Mouse (Mus musculus): ENCODE measurements around the gene Fto. TPM values are rescaled to one million over a fixed set of nuclear protein-coding genes. Genes with fewer than 3 reads are reported as not detected.

Gene Fto
- polyA plus RNA-seq, 1 experiment from 2014 or later = 81.7 TPM

- H3K36me3 ChIP-seq = peaks cover 10% of the 10 kb centered on the region; the same call in 1 of the 2 replicates
- no peak for DNase-seq (ENCODE audit: low spot score)
- no peaks in the 10 kb centered on the region for H3K9me3 ChIP-seq
- peaks cover 29% of the 10 kb centered on the region for H3K4me1 ChIP-seq
- 83% methylated on average over 10 of the region's 10 CpGs for WGBS
- no peak overlapping the region for H3K27ac ChIP-seq
- no peak overlapping the region for H3K4me3 ChIP-seq
- no peaks in the 10 kb centered on the region for H3K27me3 ChIP-seq (ENCODE audit: insufficient read depth, poor library complexity, severe bottlenecking)
Observed at GRCm38 (mm10) chr8:91488784-91489450, 175.6 kb downstream of the Fto start.

- no peaks in the 10 kb centered on the region for H3K9me3 ChIP-seq
- no peak for DNase-seq (ENCODE audit: low spot score)
- no peaks in the 10 kb centered on the region for H3K27me3 ChIP-seq (ENCODE audit: insufficient read depth, poor library complexity, severe bottlenecking)
- WGBS = 60% methylated on average over 5 of the region's 5 CpGs
- no peak overlapping the region for H3K4me3 ChIP-seq
- H3K27ac ChIP-seq = no peak overlapping the region
- peaks cover 37% of the 10 kb centered on the region for H3K4me1 ChIP-seq
- H3K36me3 ChIP-seq = peaks cover 6% of the 10 kb centered on the region; the same call in 1 of the 2 replicates
Observed at GRCm38 (mm10) chr8:91490065-91490464, 176.7 kb downstream of the Fto start.

DNA sequence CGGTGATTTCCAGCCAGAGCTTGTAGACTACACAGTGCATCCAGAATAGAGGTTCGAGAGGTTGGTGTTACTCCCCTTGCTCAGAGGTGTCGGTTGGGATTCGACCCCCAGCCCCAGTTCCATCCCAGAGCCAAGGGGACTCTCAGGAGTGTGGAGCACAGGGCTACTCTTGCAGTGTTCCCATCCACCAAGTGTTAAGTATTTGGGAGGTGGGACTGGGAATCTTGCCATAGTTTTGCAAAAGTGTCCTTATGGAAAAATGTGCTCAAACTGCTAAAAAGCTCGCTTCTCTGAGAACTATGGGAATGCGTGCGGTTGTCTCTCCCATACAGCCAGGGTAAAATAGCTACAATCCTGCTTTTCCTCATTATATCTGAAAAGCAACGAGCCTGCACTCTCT, 180.0 kb downstream of the Fto start:
- 76% methylated on average over 8 of the region's 8 CpGs for WGBS
- H3K27me3 ChIP-seq (ENCODE audit: insufficient read depth, poor library complexity, severe bottlenecking) = no peaks in the 10 kb centered on the region

GRCm38 (mm10) chr8:91494501-91495259, 181.4 kb downstream of the Fto start:
- Histone ChIP-seq H3K4me1 (peaks cover 46% of the 10 kb centered on the region), H3K4me3 (no peak overlapping the region), H3K36me3 (no peaks in the 10 kb centered on the region), H3K27ac (no peak overlapping the region), H3K27me3 (ENCODE audit: insufficient read depth, poor library complexity, severe bottlenecking) (no peaks in the 10 kb centered on the region), H3K9me3 (no peaks in the 10 kb centered on the region)
- WGBS = 49% methylated on average over 10 of the region's 10 CpGs
- no peak for DNase-seq (ENCODE audit: low spot score)

More for the DNA sequence above, 180.0 kb downstream of the Fto start:
- Histone ChIP-seq H3K9me3 (no peaks in the 10 kb centered on the region), H3K4me3 (no peak overlapping the region), H3K36me3 (no peaks in the 10 kb centered on the region), H3K27ac (no peak overlapping the region), H3K4me1 (peaks cover 48% of the 10 kb centered on the region)
- no peak for DNase-seq (ENCODE audit: low spot score)

DNA sequence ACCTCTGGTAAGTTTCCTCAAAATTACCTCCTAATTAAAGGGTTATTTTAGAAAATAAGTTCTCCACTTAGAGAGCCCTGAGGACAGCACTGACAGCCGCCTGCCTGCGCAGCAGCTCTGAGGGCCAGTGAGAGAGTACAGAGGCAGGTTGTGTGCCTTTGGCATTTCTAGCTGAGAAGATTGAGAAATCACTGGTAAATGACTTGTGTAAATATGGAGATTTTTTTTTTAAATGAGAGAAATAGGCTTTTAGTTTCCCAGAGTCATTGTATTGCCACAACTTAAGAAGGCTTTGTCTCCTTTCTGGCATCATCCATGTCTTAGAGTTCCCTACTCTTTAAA, 181.9 kb downstream of the Fto start:
- Histone ChIP-seq H3K4me1 (peaks cover 42% of the 10 kb centered on the region), H3K4me3 (no peak overlapping the region), H3K27me3 (ENCODE audit: insufficient read depth, poor library complexity, severe bottlenecking) (no peaks in the 10 kb centered on the region), H3K9me3 (no peaks in the 10 kb centered on the region), H3K27ac (no peak overlapping the region), H3K36me3 (no peaks in the 10 kb centered on the region)
- 55% methylated on average over 2 of the region's 2 CpGs for WGBS
- no peak for DNase-seq (ENCODE audit: low spot score)

GRCm38 (mm10) chr8:91496000-91496399, 182.7 kb downstream of the Fto start:
- no peaks in the 10 kb centered on the region for H3K27me3 ChIP-seq (ENCODE audit: insufficient read depth, poor library complexity, severe bottlenecking)

GRCm38 (mm10) chr8:91496936-91497335, 183.6 kb downstream of the Fto start:
- Histone ChIP-seq H3K9me3 (no peaks in the 10 kb centered on the region), H3K27me3 (ENCODE audit: insufficient read depth, poor library complexity, severe bottlenecking) (no peaks in the 10 kb centered on the region), H3K36me3 (no peaks in the 10 kb centered on the region), H3K4me3 (no peak overlapping the region), H3K4me1 (peaks cover 28% of the 10 kb centered on the region), H3K27ac (no peak overlapping the region)
- whole genome bisulfite sequencing = 14% methylated on average over 7 of the region's 7 CpGs
- DNase-seq (ENCODE audit: low spot score) = no peak

More at GRCm38 (mm10) chr8:91496000-91496399, 182.7 kb downstream of the Fto start:
- peaks cover 37% of the 10 kb centered on the region for H3K4me1 ChIP-seq
- H3K4me3 ChIP-seq = no peak overlapping the region
- DNase-seq (ENCODE audit: low spot score) = no peak
- no peaks in the 10 kb centered on the region for H3K36me3 ChIP-seq
- no peaks in the 10 kb centered on the region for H3K9me3 ChIP-seq
- H3K27ac ChIP-seq = no peak overlapping the region

DNA sequence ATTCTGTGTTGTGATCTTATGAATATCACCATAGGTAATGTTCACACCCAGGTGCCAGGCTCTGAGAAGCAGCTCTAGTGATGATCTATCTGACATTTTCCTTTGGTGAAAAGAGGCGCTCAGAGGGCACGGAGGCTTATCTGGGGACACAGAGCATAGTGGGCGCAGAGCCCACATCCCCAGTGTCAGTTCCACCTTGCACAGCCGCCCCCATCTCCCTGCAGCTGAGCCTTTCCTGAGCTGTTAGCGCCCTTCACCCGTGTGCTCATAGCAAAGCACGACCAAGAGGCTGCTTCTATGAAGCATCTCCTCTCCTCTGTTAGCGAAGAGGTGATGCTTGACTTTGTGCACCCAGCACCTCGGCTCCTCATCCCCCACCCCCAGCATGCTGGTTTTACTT, 185.3 kb downstream of the Fto start:
- DNase-seq (ENCODE audit: low spot score) = no peak
- Histone ChIP-seq H3K9me3 (no peaks in the 10 kb centered on the region), H3K27me3 (ENCODE audit: insufficient read depth, poor library complexity, severe bottlenecking) (no peaks in the 10 kb centered on the region)

DNA sequence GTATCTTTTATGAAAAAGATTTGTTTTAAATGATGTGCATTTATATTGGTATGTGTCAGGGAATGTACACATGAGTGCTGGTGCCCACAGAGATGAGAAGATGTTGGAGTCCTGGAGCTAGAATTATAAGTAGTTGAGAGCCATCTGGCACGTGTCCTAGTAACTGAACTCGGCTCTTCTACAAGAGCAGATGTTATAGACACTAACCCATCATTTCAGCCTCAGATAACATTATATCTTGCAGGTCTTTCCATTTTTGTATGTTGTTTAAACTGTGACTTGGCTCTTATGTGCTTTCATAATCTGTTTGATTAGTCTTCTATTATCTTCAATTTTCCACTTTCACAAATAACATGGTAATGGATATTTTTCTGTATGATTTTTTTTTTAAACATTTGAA, 186.0 kb downstream of the Fto start:
- H3K4me3 ChIP-seq = no peak overlapping the region
- no peak overlapping the region for H3K27ac ChIP-seq
- peaks cover 46% of the 10 kb centered on the region for H3K4me1 ChIP-seq
- 86% methylated on average over 2 of the region's 2 CpGs for WGBS
- H3K27me3 ChIP-seq (ENCODE audit: insufficient read depth, poor library complexity, severe bottlenecking) = no peaks in the 10 kb centered on the region
- DNase-seq (ENCODE audit: low spot score) = no peak
- H3K9me3 ChIP-seq = no peaks in the 10 kb centered on the region
- no peaks in the 10 kb centered on the region for H3K36me3 ChIP-seq

More for the DNA sequence above, 185.3 kb downstream of the Fto start:
- Histone ChIP-seq H3K4me1 (peaks cover 40% of the 10 kb centered on the region), H3K4me3 (no peak overlapping the region), H3K36me3 (no peaks in the 10 kb centered on the region), H3K27ac (no peak overlapping the region)
- WGBS = 78% methylated on average over 9 of the region's 9 CpGs

DNA sequence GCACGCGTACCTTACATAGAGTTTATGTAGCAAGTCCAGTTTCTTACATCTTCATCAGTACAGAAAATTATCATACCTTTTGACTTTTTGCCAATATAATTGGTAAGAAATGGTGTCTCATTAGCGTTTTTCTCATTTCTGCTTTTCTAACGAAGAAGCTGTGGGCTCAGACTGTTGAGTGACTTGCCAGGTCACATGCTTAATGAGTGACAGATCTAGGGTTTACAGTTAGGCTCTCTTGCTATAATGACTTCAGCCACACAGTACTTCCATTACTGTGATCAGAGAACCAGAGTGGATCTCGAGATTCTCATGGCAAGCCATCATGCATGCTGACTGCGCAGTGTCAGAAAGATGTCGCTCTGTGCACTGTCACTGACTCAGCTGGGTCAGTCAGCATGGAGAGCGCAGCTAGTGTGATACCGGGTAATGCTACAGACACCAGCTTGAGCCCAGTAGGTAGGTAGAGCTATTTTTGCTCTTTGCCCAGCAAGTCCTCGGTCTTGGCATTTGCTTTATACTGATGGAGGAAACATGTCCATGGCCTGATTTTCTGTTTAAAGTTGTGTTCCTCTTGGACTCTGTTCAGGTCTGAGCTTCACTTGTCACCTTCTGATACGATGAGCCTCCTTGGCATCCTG, 188.8 kb downstream of the Fto start:
- no peak for DNase-seq (ENCODE audit: low spot score)
- Histone ChIP-seq H3K4me3 (no peak overlapping the region), H3K4me1 (peaks cover 43% of the 10 kb centered on the region), H3K27me3 (ENCODE audit: insufficient read depth, poor library complexity, severe bottlenecking) (no peaks in the 10 kb centered on the region), H3K36me3 (no peaks in the 10 kb centered on the region), H3K9me3 (no peaks in the 10 kb centered on the region), H3K27ac (no peak overlapping the region)
- WGBS = 80% methylated on average over 11 of the region's 11 CpGs

GRCm38 (mm10) chr8:91502791-91503190, 189.5 kb downstream of the Fto start:
- no peak overlapping the region for H3K4me3 ChIP-seq
- no peaks in the 10 kb centered on the region for H3K27me3 ChIP-seq (ENCODE audit: insufficient read depth, poor library complexity, severe bottlenecking)
- peaks cover 44% of the 10 kb centered on the region for H3K4me1 ChIP-seq
- no peak overlapping the region for H3K27ac ChIP-seq
- DNase-seq (ENCODE audit: low spot score) = no peak
- no peaks in the 10 kb centered on the region for H3K36me3 ChIP-seq
- no peaks in the 10 kb centered on the region for H3K9me3 ChIP-seq
- 43% methylated on average over 5 of the region's 5 CpGs for WGBS

GRCm38 (mm10) chr8:91504360-91504759, 191.0 kb downstream of the Fto start:
- Histone ChIP-seq H3K4me1 (peaks cover 57% of the 10 kb centered on the region), H3K27ac (no peak overlapping the region), H3K36me3 (no peaks in the 10 kb centered on the region), H3K9me3 (no peaks in the 10 kb centered on the region), H3K27me3 (ENCODE audit: insufficient read depth, poor library complexity, severe bottlenecking) (no peaks in the 10 kb centered on the region), H3K4me3 (no peak overlapping the region)
- WGBS = 91% methylated on average over 3 of the region's 3 CpGs
- no peak for DNase-seq (ENCODE audit: low spot score)

DNA sequence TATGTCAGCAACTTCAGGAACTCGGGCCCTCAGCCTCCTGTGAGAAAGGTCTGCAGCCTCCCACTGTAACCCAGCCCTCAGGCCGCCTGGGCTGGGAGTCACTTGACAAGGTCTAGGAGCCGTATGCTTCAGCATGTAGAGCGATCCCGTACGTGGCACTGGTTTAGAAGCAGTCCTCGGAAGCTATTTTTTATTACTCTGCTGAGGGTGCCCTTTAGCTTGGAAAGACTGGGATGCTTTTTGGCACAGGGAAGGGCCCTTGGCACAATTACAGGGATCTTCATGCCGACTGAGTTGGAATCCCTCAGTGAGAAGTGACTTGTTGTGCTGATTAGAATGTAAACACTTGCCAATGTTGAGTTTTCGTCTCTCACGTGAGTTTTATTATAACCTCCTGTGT, 191.6 kb downstream of the Fto start:
- Histone ChIP-seq H3K27ac (no peak overlapping the region), H3K4me1 (peaks cover 59% of the 10 kb centered on the region), H3K9me3 (no peaks in the 10 kb centered on the region), H3K27me3 (ENCODE audit: insufficient read depth, poor library complexity, severe bottlenecking) (no peaks in the 10 kb centered on the region), H3K36me3 (no peaks in the 10 kb centered on the region), H3K4me3 (no peak overlapping the region)
- DNase-seq (ENCODE audit: low spot score) = no peak
- 81% methylated on average over 10 of the region's 10 CpGs for WGBS

All from heart, embryonic 10.5 days (tissue).